Mouse (Mus musculus) gastrocnemius, postnatal 36 days (tissue): ENCODE measurements around the gene Tctex1d1. TPM values are rescaled to one million over a fixed set of nuclear protein-coding genes. Genes with fewer than 3 reads are reported as not detected.

ENCODE experiments used
- DNase-seq, 2 experiments: peaks; one replicate each; pipeline ENCODE4 v3.0.0; 2022
- intact Hi-C: fragments of 180-260 bp; cut with DNase I; formaldehyde crosslinking; loops from one replicate; pipeline ENCODE4 v1.15.1; 2025
- total RNA-seq, 2 experiments: library from RNA; stranded (reverse); gene quantifications; 2 replicates each; pipeline ENCODE4 v1.2.3; 2021

Gene Tctex1d1
- total RNA-seq, 2 experiments from 2014 or later: 0.36 TPM; not detected in 1

- DNase-seq: no peak
- intact Hi-C loops: loop anchor here (2.0 to 10.0 kb wide), 2 partner anchors 158 to 358 kb away; no protein-coding TSS in a partner anchor
These were observed 8.5 kb downstream of the Tctex1d1 start for GRCm38 (mm10) chr4:102986917-102987316.

DNA sequence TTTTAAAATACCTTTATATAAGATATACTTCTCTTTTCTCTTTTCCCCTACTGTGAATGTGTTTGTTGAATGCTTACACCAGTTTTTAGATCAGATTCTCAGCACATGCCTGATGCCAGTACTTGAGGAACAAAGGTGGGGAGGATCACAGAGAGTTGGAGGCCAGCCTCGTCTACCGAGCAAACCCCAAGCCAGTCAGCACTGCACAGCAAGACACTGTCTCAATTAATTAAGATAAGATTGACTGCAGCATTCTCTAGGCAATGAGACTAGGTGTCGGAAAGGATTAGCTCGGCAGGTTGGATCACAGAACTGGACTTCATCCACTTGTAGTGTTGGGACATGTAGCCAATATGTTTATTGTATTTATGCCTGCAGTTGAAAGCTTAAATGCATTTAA, 8.9 kb downstream of the Tctex1d1 start:
- intact Hi-C loops: loop anchor here (2.0 to 10.0 kb wide), 2 partner anchors 157 to 357 kb away; no protein-coding TSS in a partner anchor
- DNase-seq: no peak

DNA sequence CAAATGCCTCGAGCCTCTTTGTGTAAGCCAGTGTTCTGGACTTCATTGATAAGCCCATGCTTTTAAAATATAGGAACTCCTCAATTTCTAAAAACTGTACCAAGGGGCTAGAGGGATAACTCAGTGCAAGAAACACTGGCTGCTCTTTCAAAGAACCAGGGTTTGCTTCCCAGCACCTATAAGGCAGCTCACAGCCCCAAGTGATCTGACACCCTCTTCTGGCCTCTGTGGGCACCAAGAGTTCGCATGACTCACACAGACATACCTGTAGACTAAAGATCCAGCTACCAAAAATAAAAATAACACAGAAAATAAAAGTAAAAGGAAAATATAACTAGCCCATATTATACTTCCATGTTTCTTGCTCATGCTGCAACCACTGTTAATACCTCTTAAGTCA, 9.3 kb downstream of the Tctex1d1 start:
- intact Hi-C loops: loop anchor here (2.0 to 10.0 kb wide), 2 partner anchors 157 to 357 kb away; no protein-coding TSS in a partner anchor
- DNase-seq: no peak

GRCm38 (mm10) chr4:102988526-102988925, 10.1 kb downstream of the Tctex1d1 start:
- intact Hi-C loops: loop anchor here (10.0 kb wide), 1 partner anchor 356 kb away; no protein-coding TSS in a partner anchor
- no peak for DNase-seq

DNA sequence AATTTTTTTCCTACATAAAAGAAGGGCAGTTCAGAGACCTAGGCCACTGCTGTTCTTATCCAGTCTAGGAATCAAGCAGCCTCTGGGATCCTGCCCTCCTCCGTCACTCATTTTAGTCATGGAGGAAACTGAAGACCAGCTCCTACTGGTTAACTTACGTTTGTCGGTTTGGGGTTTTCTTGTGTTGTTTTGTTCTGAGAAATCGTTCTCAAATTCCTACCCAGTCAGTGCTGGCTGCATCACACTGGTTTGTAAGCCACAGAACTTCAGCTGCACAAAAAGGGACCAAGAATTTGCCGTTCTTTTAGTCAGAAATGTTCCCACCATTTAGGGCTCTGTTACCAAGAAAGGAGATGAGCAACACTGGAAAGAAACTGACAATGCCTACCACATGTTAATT, 11.0 kb downstream of the Tctex1d1 start:
- DNase-seq: no peak
- intact Hi-C loops: loop anchor here (10.0 kb wide), 1 partner anchor 355 kb away; no protein-coding TSS in a partner anchor

DNA sequence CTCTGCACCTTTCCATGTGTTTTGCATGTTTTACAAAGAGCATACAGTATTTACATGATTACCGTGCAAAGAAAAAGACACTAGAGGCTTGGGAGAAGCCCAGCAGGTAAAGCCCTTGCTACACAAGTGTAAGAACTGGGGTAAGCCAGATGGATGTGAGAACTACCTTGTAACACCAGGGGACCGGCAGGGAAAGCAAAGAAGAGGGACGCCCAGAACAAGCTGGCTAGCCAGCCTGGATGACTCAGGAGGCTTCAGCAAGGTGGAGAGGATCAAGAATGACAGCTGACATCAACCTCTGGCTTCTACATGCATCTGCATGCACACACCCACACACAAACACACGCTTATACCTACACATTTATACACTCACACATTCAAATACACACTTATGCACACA, 11.6 kb downstream of the Tctex1d1 start:
- intact Hi-C loops: no loop called here

GRCm38 (mm10) chr4:102990595-102991340, 12.4 kb downstream of the Tctex1d1 start:
- intact Hi-C loops: no loop called here
- DNase-seq: no peak

More for the DNA sequence above, 11.6 kb downstream of the Tctex1d1 start:
- no peak for DNase-seq

GRCm38 (mm10) chr4:102991685-102992084, 13.3 kb downstream of the Tctex1d1 start:
- intact Hi-C loops: no loop called here
- DNase-seq: no peak

- DNase-seq: no peak
- intact Hi-C loops: no loop called here
These were observed 26.3 kb downstream of the Tctex1d1 start for GRCm38 (mm10) chr4:103004681-103005080.

DNA sequence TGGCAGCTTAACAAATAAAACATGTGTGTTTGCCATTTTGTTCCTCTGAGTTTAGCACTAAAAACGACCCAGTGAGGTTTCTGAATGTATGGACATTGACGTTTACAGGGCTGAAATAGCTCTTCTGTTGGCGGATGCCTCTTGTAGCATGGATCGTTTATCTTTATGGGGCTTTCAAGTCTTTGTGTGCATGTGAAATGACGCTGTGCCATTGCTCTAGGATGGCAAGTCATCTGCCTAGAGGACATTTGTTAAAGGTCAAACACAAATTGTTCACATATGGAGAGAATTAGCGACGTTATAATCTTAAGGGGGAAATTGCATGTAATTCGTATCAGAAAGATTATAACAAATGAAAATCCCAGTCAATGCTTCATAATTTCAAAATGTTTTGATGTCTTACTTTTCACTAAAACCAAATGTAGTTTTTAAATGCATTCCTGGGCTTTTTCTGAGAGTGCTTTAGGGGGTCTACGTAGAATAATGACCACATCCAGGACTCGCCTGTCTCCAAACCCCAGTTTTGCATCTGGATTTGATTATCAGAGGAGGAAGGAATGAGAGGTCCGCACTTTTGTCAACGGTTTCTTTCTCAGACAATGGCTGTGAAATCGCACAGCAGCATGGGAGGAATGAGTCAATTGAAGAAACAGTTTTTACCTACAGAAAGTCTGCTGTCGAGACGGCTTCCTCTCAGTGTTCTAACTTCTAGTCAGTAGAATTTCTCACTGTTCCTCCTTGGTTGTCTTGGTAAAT, 27.0 kb downstream of the Tctex1d1 start:
- intact Hi-C loops: no loop called here
- no peak for DNase-seq

DNA sequence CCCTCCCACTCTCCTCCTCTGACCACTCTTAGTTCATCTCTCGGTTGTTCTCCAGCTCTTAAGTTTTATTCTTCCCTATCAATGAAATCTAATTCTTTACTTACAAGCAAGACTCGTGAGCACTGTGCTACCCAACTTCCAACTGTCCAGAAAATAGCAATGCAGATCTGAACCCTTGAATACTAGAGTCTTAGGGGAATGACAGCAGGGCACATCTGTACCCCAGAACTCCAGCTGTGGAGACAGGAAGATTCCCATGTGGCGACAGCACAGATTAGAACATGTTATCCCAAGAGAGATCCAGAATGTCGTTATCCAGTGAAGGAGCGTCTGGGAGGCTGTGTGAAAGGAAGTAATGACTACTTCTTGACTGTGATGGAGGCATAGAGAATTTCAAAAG, 27.9 kb downstream of the Tctex1d1 start:
- intact Hi-C loops: no loop called here
- DNase-seq: no peak

GRCm38 (mm10) chr4:103006943-103007418, 28.6 kb downstream of the Tctex1d1 start:
- no peak for DNase-seq
- intact Hi-C loops: no loop called here

DNA sequence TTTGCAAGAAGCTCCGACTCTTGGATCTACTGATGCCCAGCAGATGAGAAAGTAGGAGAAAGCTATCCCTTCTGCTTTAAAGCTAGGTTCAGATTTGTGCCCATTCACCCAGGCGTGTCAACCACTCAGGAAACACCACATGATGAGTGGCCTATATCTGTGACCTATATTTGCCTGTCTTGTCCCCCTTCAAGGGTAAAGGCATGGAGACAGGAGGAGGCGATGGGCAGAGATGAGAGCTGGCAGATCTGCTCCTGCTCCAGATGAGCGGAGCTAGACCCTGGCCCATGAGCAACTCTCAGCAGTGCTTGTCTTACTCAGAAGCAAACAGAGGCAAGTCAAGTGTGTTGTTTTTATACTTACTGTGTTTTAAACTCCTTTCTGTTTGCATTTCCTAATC, 32.3 kb downstream of the Tctex1d1 start:
- no peak for DNase-seq
- intact Hi-C loops: no loop called here

GRCm38 (mm10) chr4:103011823-103012222, 33.4 kb downstream of the Tctex1d1 start:
- intact Hi-C loops: no loop called here
- DNase-seq: no peak

DNA sequence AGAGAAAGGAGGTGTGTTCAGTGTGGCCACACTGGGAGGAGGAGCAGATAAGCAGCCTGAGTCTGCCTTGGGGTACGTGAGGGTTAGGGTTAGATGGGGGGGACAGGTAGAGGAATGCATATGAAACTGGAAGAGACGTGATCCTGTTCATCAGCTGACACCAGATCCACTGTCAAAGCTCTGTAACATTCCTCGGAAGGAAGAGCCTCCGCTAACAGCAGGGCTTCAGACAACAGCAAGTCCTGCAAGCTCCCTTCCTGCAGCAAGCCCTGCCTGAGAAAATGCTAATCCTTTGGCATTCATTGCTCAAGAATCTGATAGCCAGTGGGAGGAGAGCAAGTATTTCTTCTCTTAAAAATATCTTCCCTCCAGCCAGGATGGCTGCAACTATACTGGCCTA, 35.1 kb downstream of the Tctex1d1 start:
- intact Hi-C loops: no loop called here
- DNase-seq: no peak

DNA sequence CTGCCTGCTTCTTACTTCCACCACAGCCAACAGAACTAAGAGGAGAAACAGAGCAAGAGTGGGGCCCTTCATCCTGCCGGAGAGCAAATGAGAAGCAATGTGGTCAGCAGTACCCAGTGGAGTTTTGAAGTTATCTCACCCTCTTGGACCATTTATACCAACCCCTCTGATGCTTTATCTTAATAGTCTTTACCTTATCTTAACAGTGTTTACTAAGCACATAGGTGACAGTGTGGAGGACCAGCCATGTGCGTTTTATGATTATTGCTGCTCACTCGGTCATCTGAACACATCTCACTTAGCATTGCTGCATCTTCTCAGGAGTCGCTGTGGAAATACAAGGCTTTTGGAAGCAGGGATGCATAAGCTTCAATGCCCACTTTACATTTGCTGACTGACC, 48.2 kb downstream of the Tctex1d1 start, which contains the start of gene Insl5:
TSS of gene Insl5 (minus strand) at position 222 of the 400 bp plus-strand sequence.
- DNase-seq: no peak
- intact Hi-C loops: no loop called here

DNA sequence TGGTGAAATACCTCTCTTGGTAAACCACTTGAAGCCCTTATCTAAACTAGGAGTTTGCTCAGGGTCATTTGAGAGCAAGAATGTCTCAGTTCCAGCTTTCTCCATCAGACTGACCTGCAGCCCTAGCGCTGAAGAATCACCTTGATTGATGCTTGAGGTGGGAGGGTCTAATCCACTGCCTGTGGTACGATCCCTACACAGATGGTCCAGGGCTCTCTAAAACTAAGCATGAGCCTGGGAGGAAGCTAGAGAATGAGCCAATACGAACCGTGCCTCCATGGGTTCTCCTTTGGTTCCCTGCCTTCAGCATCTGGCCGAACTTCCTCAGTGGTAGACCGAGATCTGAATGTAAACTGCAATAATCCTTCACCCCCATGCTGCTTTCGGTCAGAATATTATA, 49.3 kb downstream of the Tctex1d1 start:
- DNase-seq: no peak
- intact Hi-C loops: no loop called here

- intact Hi-C loops: no loop called here
- DNase-seq: no peak
These were observed 50.0 kb downstream of the Tctex1d1 start for GRCm38 (mm10) chr4:103028177-103029088.

- intact Hi-C loops: no loop called here
- DNase-seq: no peak
These were observed 60.9 kb downstream of the Tctex1d1 start for GRCm38 (mm10) chr4:103039103-103039837.

DNA sequence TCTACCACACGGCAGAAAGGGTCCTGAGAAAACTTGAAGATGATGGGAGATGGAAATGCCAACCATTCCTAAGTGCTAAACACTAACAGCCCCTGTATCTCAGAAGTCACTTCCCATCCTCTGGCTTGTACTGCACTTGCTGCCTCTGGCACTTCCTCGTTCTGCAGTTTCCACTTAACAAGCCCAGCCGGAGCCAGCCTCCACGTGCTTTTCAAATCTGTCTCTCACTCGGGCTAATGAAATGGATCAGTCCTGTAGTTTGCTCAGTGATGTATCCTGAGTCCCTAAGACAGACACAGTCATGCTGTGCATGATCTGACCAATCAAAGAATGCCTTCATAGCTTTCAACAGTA, 61.4 kb downstream of the Tctex1d1 start:
- intact Hi-C loops: no loop called here
- DNase-seq: no peak
